Mouse (Mus musculus) heart, embryonic 12.5 days (tissue): Measurements from ENCODE around the gene Ugt1a6b. TPM values are rescaled to one million over a fixed set of nuclear protein-coding genes. Genes with fewer than 3 reads are reported as not detected.
"Not testable (repeated sequence)": the region's sequence is repeated elsewhere in the genome, so short reads cannot be mapped to it uniquely, and the experiment has no call there.

Source experiments
- ATAC-seq: fragments of 200-750 bp; cut with Nextera tagmentation; 2 replicates; pipeline ENCODE4 v1.8.0; 2017; ENCODE audit warnings: moderate TSS enrichment, moderate library complexity; ENCODE audit not compliant: insufficient number of reproducible peaks, low FRiP score
- H3K27ac ChIP-seq: fragments of 300-500 bp; sonication (generic); 2 replicates; pipeline ENCODE4 v1.5.1; 2016; ENCODE audit warnings: mild to moderate bottlenecking, moderate library complexity; ENCODE audit not compliant: poor library complexity, severe bottlenecking
- H3K27me3 ChIP-seq: fragments of 300-500 bp; sonication (generic); replicated peaks from 2 replicates; pipeline ENCODE4 v1.6.1; 2016; ENCODE audit warnings: mild to moderate bottlenecking, moderate library complexity
- H3K36me3 ChIP-seq: fragments of 300-500 bp; sonication (generic); 2 replicates; pipeline ENCODE4 v1.6.1; 2016; ENCODE audit warnings: mild to moderate bottlenecking, moderate library complexity
- H3K4me1 ChIP-seq: fragments of 300-500 bp; sonication (generic); replicated peaks from 2 replicates; pipeline ENCODE4 v1.6.1; 2016; ENCODE audit warnings: mild to moderate bottlenecking
- H3K4me2 ChIP-seq: fragments of 300-500 bp; sonication (generic); 2 replicates; pipeline ENCODE4 v1.6.1; 2016; ENCODE audit warnings: mild to moderate bottlenecking, moderate library complexity
- H3K4me3 ChIP-seq: fragments of 300-500 bp; sonication (generic); 2 replicates; pipeline ENCODE4 v1.5.1; 2016; ENCODE audit warnings: mild to moderate bottlenecking
- H3K9ac ChIP-seq: fragments of 300-500 bp; sonication (generic); 2 replicates; pipeline ENCODE4 v1.6.1; 2016; ENCODE audit warnings: mild to moderate bottlenecking, moderate library complexity
- H3K9me3 ChIP-seq: fragments of 300-500 bp; sonication (generic); replicated peaks from 2 replicates; pipeline ENCODE4 v1.6.1; 2016; ENCODE audit warnings: mild to moderate bottlenecking, moderate library complexity
- WGBS: fragments of 180-500 bp; shearing (Covaris S2); methylation state at CpG from one replicate; pipeline ENCODE4 v1.1.7; 2016; 5-methylcytosine and 5-hydroxymethylcytosine counted together
- polyA plus RNA-seq: library from polyadenylated mRNA; unstranded; fragments of >200 nt; fragmentation: Nextera tagmentation; extraction: Ambion mirVana; gene quantifications from 2 replicates; pipeline ENCODE4 v1.2.1, GENCODE M21; 2016

Ugt1a6b gene
- not detected in 2 replicates for polyA plus RNA-seq

DNA sequence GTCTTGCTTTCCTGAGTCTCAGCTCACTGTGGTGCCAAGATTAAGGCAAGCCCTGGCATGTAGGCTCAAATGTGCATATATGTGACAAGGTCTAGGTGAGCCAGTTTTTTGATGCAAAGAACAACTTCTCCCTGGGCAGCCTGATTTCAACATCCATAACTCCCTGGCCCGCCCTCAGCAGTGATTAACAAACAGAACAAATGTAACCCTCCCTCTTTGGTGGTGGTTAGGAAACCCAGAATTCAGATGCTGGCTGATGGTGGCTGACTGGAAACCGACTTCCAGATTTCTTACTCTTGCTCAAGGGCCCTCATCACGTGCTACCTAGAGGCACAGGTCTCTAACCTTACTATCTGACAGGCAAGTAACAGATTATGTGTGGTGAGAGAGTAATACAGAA, at the start of gene Ugt1a6b:
Ugt1a6b (plus strand) TSS at position 234 of the 400 bp plus-strand sequence.
- H3K4me2 ChIP-seq, H3K27me3 ChIP-seq, H3K9ac ChIP-seq, ATAC-seq, H3K27ac ChIP-seq, H3K4me1 ChIP-seq, H3K36me3 ChIP-seq, H3K4me3 ChIP-seq, H3K9me3 ChIP-seq: not testable (repeated sequence)
- 32% methylated on average over 3 of the region's 3 CpGs for WGBS

DNA sequence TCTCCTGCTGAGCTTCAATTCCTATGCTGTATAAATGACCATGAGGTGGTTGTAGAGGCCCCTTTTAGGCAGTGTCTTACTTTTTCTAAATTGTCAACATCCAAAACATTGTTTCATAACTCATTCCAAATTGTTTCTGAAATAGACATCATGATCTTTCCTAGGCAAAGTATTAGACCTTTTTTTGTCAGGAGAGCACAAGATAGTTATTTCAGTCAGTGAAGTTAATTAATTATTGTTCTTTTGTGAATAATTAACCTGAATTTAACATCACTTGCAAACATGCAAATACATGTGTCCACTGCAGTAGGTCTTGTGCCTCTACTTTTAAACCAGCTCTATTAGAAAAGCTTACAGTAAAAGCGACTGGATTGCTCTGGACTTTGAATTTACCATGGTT, 48.0 kb upstream of the Ugt1a6b start, which contains the start of gene Ugt1a10:
Ugt1a10 (plus strand) TSS at position 301 of the 400 bp plus-strand sequence.
- ATAC-seq, result no peak

DNA sequence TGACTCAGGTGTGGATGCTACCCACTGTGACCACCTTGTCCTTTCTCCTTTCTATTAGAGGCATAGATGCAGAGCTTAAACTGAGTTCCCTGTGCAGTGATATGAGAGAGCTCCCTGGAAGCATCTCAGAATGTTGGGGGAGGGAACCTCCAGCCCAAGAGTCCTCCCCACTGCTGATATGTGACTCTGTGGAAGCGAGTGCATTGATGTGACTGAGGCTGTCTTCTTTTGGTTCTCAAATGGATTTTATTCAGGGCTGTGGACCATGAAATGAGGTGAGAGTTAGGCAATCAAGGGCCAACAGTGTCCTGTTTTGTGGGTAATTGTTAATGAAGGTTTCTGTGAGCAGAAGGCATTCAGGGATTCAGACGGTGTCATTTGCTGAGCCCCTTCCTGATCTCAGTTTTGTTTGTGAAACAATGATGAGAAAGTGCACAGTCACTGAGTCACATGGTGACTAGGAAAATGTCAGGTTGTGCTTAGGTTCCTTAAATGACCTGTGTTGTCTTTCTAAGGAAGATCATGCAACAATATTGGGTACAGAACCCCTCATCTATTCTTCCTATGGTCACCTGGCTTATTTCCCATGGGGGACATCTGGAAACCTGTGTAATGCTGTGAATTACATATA, 36.5 kb upstream of the Ugt1a6b start:
- not testable (repeated sequence) for H3K4me2 ChIP-seq, H3K27ac ChIP-seq, H3K9me3 ChIP-seq, H3K4me1 ChIP-seq, H3K36me3 ChIP-seq, ATAC-seq, H3K4me3 ChIP-seq, H3K27me3 ChIP-seq, H3K9ac ChIP-seq
- WGBS, result 48% methylated on average over 1 of the region's 2 CpGs

More for the DNA sequence above, 48.0 kb upstream of the Ugt1a6b start, which contains the start of gene Ugt1a10:
- Histone ChIP-seq H3K4me3 (no peak within 1 kb of the TSS), H3K4me1 (no peaks in the 10 kb centered on the region), H3K9me3 (no peaks in the 10 kb centered on the region), H3K27me3 (no peaks in the 10 kb centered on the region), H3K27ac (no peak within 1 kb of the TSS), H3K36me3 (no peaks in the 10 kb centered on the region), H3K9ac (no peak within 1 kb of the TSS), H3K4me2 (no peak within 1 kb of the TSS)
- WGBS, result 71% methylated on average over 1 of the region's 1 CpGs

DNA sequence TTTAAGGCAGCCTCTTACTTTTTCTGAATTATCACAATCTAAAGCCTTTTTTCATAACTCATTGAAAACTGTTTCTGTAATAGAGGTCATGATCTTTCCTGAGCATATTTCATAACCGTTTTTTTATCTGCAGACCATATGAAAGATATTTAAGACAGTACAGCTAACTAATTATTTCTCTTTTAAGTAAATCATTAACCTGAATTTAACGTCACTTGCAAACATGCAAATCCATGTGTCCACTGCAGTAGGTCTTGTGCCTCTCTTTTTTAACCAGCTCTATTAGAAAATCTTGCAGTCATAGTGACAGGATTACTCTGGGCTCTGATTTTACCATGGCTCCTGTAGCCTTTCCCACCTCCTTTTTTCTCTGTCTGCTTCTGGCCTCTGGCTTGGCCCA, 32.6 kb upstream of the Ugt1a6b start, which contains the start of gene Ugt1a9:
Ugt1a9 (plus strand) TSS at position 306 of the 400 bp plus-strand sequence.
- no peaks in the 10 kb centered on the region for H3K9me3 ChIP-seq
- no peaks in the 10 kb centered on the region for H3K27me3 ChIP-seq
- H3K4me3 ChIP-seq, result no peak within 1 kb of the TSS
- no peak within 1 kb of the TSS for H3K27ac ChIP-seq
- 69% methylated on average over 2 of the region's 2 CpGs for WGBS
- no peaks in the 10 kb centered on the region for H3K36me3 ChIP-seq
- H3K9ac ChIP-seq, result no peak within 1 kb of the TSS
- H3K4me1 ChIP-seq, result no peaks in the 10 kb centered on the region
- ATAC-seq, result no peak
- H3K4me2 ChIP-seq, result no peak within 1 kb of the TSS

DNA sequence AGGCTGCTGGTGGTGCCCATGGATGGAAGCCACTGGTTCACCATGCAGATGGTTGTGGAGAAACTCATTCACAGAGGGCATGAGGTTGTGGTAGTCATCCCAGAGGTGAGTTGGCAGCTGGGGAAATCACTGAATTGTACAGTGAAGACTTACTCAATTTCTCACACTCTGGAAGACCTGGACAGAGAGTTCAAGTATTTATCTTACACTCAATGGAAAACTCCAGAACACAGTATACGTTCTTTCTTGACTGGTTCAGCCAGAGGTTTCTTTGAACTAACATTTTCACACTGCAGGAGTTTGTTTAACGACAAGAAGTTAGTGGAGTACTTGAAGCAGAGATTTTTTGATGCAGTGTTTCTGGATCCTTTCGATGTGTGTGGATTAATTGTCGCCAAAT, 32.1 kb upstream of the Ugt1a6b start:
- no peaks in the 10 kb centered on the region for H3K4me1 ChIP-seq
- WGBS, result 74% methylated on average over 4 of the region's 4 CpGs

DNA sequence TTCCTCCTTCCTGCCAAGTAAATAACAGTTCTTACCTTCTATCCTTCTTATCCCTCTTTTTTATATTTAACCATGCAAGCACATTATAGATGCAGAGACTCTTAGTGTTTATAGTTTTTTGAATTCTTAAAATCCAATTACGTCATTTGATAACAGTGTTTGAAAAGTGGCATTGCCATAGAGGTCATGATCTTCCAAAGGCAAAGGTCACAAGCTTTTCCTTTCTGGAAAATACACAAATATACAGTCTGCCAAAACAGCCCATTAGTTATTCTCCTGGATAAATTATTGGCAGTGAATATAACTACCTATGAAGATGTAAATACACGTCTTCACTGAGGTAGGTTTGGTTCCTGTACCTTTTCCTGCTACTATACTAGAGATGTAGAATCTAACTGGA, 28.6 kb upstream of the Ugt1a6b start:
- Histone ChIP-seq H3K4me1 (no peaks in the 10 kb centered on the region), H3K4me2 (no peak overlapping the region), H3K27ac (no peak overlapping the region), H3K9me3 (no peaks in the 10 kb centered on the region), H3K27me3 (no peaks in the 10 kb centered on the region), H3K36me3 (no peaks in the 10 kb centered on the region), H3K9ac (no peak overlapping the region), H3K4me3 (no peak overlapping the region)
- no peak for ATAC-seq
- 76% methylated on average over 2 of the region's 2 CpGs for WGBS

More for the DNA sequence above, 32.1 kb upstream of the Ugt1a6b start:
- H3K27me3 ChIP-seq, result no peaks in the 10 kb centered on the region
- no peaks in the 10 kb centered on the region for H3K9me3 ChIP-seq
- H3K4me3 ChIP-seq, result no peak overlapping the region
- no peak overlapping the region for H3K4me2 ChIP-seq
- no peak overlapping the region for H3K9ac ChIP-seq
- H3K27ac ChIP-seq, result no peak overlapping the region
- no peak for ATAC-seq
- H3K36me3 ChIP-seq, result no peaks in the 10 kb centered on the region

DNA sequence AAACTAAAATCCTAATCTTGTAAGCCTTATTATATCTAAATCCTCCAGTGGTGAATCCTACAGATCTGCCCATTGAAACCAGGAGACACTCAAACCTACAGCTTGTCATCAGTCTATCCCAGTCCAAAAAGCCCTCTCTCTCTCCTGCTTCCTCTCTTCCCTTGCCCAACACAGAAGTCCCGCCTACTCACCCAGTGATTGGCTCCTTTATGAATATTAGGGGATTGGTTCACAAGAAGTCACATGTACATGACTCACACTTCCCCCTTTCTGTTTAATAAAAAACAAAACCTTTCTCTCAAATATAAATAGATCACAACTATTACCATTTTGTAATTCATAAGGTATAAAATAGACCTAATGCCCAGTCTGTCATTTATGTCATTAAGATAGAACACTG, 25.9 kb upstream of the Ugt1a6b start:
- no peaks in the 10 kb centered on the region for H3K36me3 ChIP-seq
- no peaks in the 10 kb centered on the region for H3K27me3 ChIP-seq
- WGBS, result 78% methylated on average over 1 of the region's 1 CpGs
- no peak overlapping the region for H3K4me3 ChIP-seq
- no peak for ATAC-seq
- no peak overlapping the region for H3K4me2 ChIP-seq
- H3K9me3 ChIP-seq, result no peaks in the 10 kb centered on the region
- no peaks in the 10 kb centered on the region for H3K4me1 ChIP-seq
- no peak overlapping the region for H3K9ac ChIP-seq
- no peak overlapping the region for H3K27ac ChIP-seq

DNA sequence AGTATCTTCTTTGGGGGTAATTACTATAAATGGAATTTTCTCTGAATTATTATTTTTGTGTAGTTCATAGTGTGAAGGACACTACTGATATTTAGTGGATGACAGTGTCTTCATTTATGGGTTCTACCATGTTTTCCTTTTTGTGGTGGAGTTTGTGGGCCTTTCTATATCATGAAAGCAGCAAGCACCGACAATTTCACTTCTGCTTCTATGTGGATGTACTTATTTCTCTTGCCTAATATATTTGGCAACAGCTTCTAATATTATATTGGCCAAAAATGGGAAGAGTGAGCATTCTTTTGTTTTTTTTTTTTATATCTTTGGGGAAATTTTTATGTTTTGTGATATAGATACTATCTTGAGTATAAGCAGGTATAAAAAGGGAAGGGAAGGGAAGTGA, 21.4 kb upstream of the Ugt1a6b start:
- Histone ChIP-seq H3K9me3 (no peaks in the 10 kb centered on the region), H3K27ac (no peak overlapping the region), H3K4me1 (no peaks in the 10 kb centered on the region), H3K4me3 (no peak overlapping the region), H3K36me3 (no peaks in the 10 kb centered on the region), H3K9ac (no peak overlapping the region), H3K4me2 (no peak overlapping the region), H3K27me3 (no peaks in the 10 kb centered on the region)
- WGBS, result 82% methylated on average over 1 of the region's 1 CpGs
- ATAC-seq, result no peak

DNA sequence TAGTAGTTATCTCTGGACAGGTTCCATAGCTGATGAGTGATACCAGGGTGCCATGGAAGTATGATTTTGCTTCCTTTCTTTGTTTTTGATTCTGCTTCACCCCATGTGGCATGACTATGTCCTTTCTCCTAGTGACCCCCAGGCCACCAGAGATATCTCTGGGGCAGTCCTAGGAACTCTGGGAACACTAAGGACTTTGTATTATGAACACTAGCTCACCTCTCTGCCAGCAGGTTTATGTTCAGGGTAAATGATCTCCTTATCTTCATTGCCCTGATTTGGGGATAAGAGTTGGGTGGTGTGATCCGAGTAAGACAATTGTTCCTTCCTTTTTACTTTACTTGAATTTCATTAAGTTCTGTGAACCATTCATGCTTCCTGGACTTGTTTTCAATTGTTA, 16.9 kb upstream of the Ugt1a6b start:
- H3K27ac ChIP-seq, result no peak overlapping the region
- H3K4me3 ChIP-seq, result no peak overlapping the region
- ATAC-seq, result no peak
- no peaks in the 10 kb centered on the region for H3K27me3 ChIP-seq
- no peak overlapping the region for H3K4me2 ChIP-seq
- WGBS, result 51% methylated on average over 1 of the region's 1 CpGs
- no peaks in the 10 kb centered on the region for H3K9me3 ChIP-seq
- H3K9ac ChIP-seq, result no peak overlapping the region
- no peaks in the 10 kb centered on the region for H3K4me1 ChIP-seq
- no peaks in the 10 kb centered on the region for H3K36me3 ChIP-seq

DNA sequence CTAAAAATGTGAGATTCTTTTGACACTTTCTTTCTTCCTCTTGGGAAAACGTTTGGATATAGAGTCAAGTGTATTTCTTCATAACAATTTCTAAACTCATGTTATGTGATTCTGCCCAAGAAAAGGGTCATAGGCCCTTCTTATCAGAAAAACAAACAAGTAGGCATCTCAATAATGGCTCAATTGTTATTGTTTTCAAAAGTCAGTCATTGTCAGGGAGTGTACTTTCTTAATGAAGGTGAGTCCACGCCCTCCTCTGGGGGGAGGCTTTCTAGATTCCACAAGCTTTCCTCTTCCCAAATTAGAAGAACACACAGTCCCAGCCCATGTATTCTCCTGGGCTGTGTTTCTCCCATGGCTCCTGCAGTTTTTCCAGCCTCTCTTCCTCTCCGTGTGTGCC, 15.5 kb upstream of the Ugt1a6b start, which contains the start of gene Ugt1a8:
Ugt1a8 (plus strand) TSS at position 301 of the 400 bp plus-strand sequence.
- Histone ChIP-seq H3K4me1 (no peaks in the 10 kb centered on the region), H3K27ac (no peak within 1 kb of the TSS), H3K27me3 (no peaks in the 10 kb centered on the region), H3K9me3 (no peaks in the 10 kb centered on the region), H3K4me3 (no peak within 1 kb of the TSS), H3K4me2 (no peak within 1 kb of the TSS), H3K9ac (no peak within 1 kb of the TSS), H3K36me3 (no peaks in the 10 kb centered on the region)
- 60% methylated on average over 3 of the region's 3 CpGs for WGBS
- ATAC-seq, result no peak

DNA sequence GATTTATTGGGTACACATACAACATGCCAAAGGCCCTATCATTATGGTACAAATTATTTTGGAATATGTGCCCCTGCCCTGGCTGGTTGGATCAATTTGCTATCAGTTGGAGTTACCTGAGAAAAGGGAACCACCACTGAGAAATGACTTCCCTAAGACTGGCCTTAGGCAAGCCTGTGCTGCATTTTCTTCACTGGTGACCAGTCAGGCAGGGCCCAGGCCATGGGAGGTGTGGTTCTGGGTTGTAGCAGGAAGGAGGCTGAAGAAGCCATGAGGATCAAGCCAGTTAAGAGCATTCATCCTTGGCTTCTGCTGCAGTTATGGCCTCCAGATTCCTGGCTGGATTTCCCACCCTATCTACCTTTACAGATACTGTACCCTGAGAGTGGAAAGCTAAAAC, 10.7 kb upstream of the Ugt1a6b start:
- Histone ChIP-seq H3K9ac (no peak overlapping the region), H3K27ac (no peak overlapping the region), H3K4me3 (no peak overlapping the region), H3K4me1 (0 out of 2 replicates have a peak, but pooled peaks cover 2% of the 10 kb centered on the region), H3K36me3 (no peaks in the 10 kb centered on the region), H3K27me3 (no peaks in the 10 kb centered on the region), H3K9me3 (no peaks in the 10 kb centered on the region), H3K4me2 (no peak overlapping the region)
- ATAC-seq, result no peak

DNA sequence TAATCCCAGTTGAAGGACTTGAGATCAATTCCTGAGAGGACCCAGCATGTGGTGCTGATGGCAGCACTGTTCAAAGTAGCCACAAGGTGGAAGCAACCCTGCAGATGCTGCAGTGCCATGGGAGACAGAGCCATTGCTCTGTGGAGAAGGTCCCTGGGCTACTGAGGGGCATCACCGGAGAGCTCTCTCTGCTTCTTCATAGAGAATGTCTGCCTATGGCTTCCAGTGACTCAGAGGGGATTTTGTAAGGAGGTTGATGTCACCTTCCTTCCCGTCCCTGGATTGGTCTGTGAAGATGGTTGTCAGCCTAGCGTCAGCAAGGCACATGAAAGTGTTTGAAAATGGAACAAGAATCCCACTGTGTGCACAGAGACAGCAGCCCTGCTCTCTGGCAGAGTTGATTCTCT, 8.8 kb upstream of the Ugt1a6b start:
- not testable (repeated sequence) for H3K27me3 ChIP-seq, H3K4me2 ChIP-seq, H3K36me3 ChIP-seq, H3K9ac ChIP-seq, H3K27ac ChIP-seq, H3K9me3 ChIP-seq, H3K4me1 ChIP-seq, H3K4me3 ChIP-seq, ATAC-seq
- 77% methylated on average over 3 of the region's 3 CpGs for WGBS
